Mouse (Mus musculus): ENCODE data around the gene Creb3l1.

Gene Creb3l1

GRCm38 (mm10) chr2:92041538-92041937 lies 17.2 kb upstream of the Creb3l1 start:
- in situ Hi-C loops (cut with MboI, MseI): no loop called here

GRCm38 (mm10) chr2:92034273-92034672 lies 10.0 kb upstream of the Creb3l1 start:
- in situ Hi-C loops (cut with MboI, MseI): no loop called here

- in situ Hi-C loops (cut with MboI, MseI): no loop called here
These were observed 6.3 kb upstream of the Creb3l1 start for GRCm38 (mm10) chr2:92030554-92030953.

GRCm38 (mm10) chr2:92029387-92030133 lies 5.3 kb upstream of the Creb3l1 start:
- in situ Hi-C loops (cut with MboI, MseI): no loop called here

GRCm38 (mm10) chr2:92027811-92028590 lies 3.7 kb upstream of the Creb3l1 start:
- in situ Hi-C loops (cut with MboI, MseI): no loop called here

GRCm38 (mm10) chr2:92025966-92026365 lies 1.7 kb upstream of the Creb3l1 start:
- in situ Hi-C loops (cut with MboI, MseI): no loop called here

- in situ Hi-C loops (cut with MboI, MseI): no loop called here
These were observed 900 bp upstream of the Creb3l1 start for GRCm38 (mm10) chr2:92025202-92025601.

- in situ Hi-C loops (cut with MboI, MseI): loop anchor here (5.0 kb wide), 1 partner anchor 39 kb away; no protein-coding TSS in a partner anchor
These were observed 684 bp downstream of the Creb3l1 start for GRCm38 (mm10) chr2:92023362-92024273.

- in situ Hi-C loops (cut with MboI, MseI): loop anchor here (5.0 kb wide), 1 partner anchor 42 kb away; no protein-coding TSS in a partner anchor
These were observed 3.5 kb downstream of the Creb3l1 start for GRCm38 (mm10) chr2:92020676-92021265.

- in situ Hi-C loops (cut with MboI, MseI): no loop called here
These were observed 6.9 kb downstream of the Creb3l1 start for GRCm38 (mm10) chr2:92017440-92017839.

GRCm38 (mm10) chr2:92016981-92017380 lies 7.3 kb downstream of the Creb3l1 start:
- in situ Hi-C loops (cut with MboI, MseI): no loop called here

- in situ Hi-C loops (cut with MboI, MseI): no loop called here
These were observed 9.4 kb downstream of the Creb3l1 start for GRCm38 (mm10) chr2:92014891-92015290.

GRCm38 (mm10) chr2:92014248-92014647 lies 10.1 kb downstream of the Creb3l1 start:
- in situ Hi-C loops (cut with MboI, MseI): no loop called here

GRCm38 (mm10) chr2:92012768-92013445 lies 11.4 kb downstream of the Creb3l1 start:
- in situ Hi-C loops (cut with MboI, MseI): no loop called here

- in situ Hi-C loops (cut with MboI, MseI): no loop called here
These were observed 12.6 kb downstream of the Creb3l1 start for GRCm38 (mm10) chr2:92011424-92012353.

- in situ Hi-C loops (cut with MboI, MseI): no loop called here
These were observed 15.5 kb downstream of the Creb3l1 start for GRCm38 (mm10) chr2:92008623-92009404.

GRCm38 (mm10) chr2:92007933-92008622 lies 16.2 kb downstream of the Creb3l1 start:
- in situ Hi-C loops (cut with MboI, MseI): no loop called here
